In genomic region chr9:57964528-57965250, GRCm38 (mm10) we compare ENCODE assay signal across 26 mouse cellular contexts. TPM values are rescaled to one million over a fixed set of nuclear protein-coding genes. Genes with fewer than 3 reads are reported as not detected.
DNase-seq lines count a peak whose midpoint lies in the region; ATAC-seq and TF ChIP-seq lines count a peak whose summit lies in the region.
"Had no signal": no experiment of that assay in that cellular context is flagged by ENCODE, and none has a peak within 500 bp of the region (broad histone marks: within the 10 kb centered on the region; RNA-seq: fewer than 3 reads in every experiment).

No protein-coding gene starts in this region.

- H3K27ac ChIP-seq in heart, embryonic 10.5 days = no peak overlapping the region
- H3K27ac ChIP-seq in hindbrain, embryonic 15.5 days (replicated peaks) = 0 out of 2 replicates have a peak overlapping the region, but pooled peaks have one; percentile 22
- no peak overlapping the region for H3K27ac ChIP-seq in hindbrain, embryonic 11.5 days (ENCODE audit: low read depth, low read length)
- 0 out of 2 replicates have a peak overlapping the region, but pooled peaks have one; percentile 23 for H3K27ac ChIP-seq in midbrain, embryonic 10.5 days (replicated peaks)
- H3K27ac ChIP-seq in midbrain, embryonic 14.5 days (replicated peaks; ENCODE audit: low read depth, low read length) = no peak overlapping the region
- peak overlapping the region; percentile 37 for H3K27ac ChIP-seq in cortical plate, adult 2 months (ENCODE audit: insufficient read depth, low read length)
- H3K27ac ChIP-seq: kidney, embryonic 15.5 days; limb, embryonic 10.5 days; liver, embryonic 15.5 days; midbrain, embryonic 13.5 days; neural tube, embryonic 15.5 days had no signal

- H3K4me3 ChIP-seq in heart, embryonic 10.5 days = no peak overlapping the region
- no peak overlapping the region for H3K4me3 ChIP-seq in hindbrain, embryonic 15.5 days
- no peak overlapping the region for H3K4me3 ChIP-seq in hindbrain, embryonic 11.5 days (ENCODE audit: low read depth, low read length)
- H3K4me3 ChIP-seq in midbrain, embryonic 10.5 days = no peak overlapping the region
- no peak overlapping the region for H3K4me3 ChIP-seq in midbrain, embryonic 14.5 days (replicated peaks; ENCODE audit: low read depth, low read length)
- no peak overlapping the region for H3K4me3 ChIP-seq in cortical plate, adult 2 months (ENCODE audit: insufficient read depth, low read length)
- H3K4me3 ChIP-seq: kidney, embryonic 15.5 days; limb, embryonic 10.5 days; liver, embryonic 15.5 days; midbrain, embryonic 13.5 days; neural tube, embryonic 15.5 days had no signal

- H3K36me3 ChIP-seq in heart, embryonic 10.5 days = no peaks in the 10 kb centered on the region
- peaks cover 11% of the 10 kb centered on the region; the same call in 1 of the 2 replicates for H3K36me3 ChIP-seq in hindbrain, embryonic 15.5 days
- no peaks in the 10 kb centered on the region for H3K36me3 ChIP-seq in hindbrain, embryonic 11.5 days (ENCODE audit: control insufficient read depth, insufficient read depth, low read length)
- H3K36me3 ChIP-seq in midbrain, embryonic 10.5 days = 0 out of 2 replicates have a peak, but pooled peaks cover 4% of the 10 kb centered on the region
- peaks cover 29% of the 10 kb centered on the region for H3K36me3 ChIP-seq in midbrain, embryonic 14.5 days (ENCODE audit: control insufficient read depth, insufficient read depth, low read length)
- H3K36me3 ChIP-seq: G1E; kidney, embryonic 15.5 days; limb, embryonic 10.5 days; liver, embryonic 15.5 days had no signal

- H3K4me1 ChIP-seq in heart, embryonic 10.5 days = peaks cover 59% of the 10 kb centered on the region
- 0 out of 2 replicates have a peak, but pooled peaks cover 3% of the 10 kb centered on the region for H3K4me1 ChIP-seq in hindbrain, embryonic 15.5 days (replicated peaks)
- no peaks in the 10 kb centered on the region for H3K4me1 ChIP-seq in hindbrain, embryonic 11.5 days (replicated peaks; ENCODE audit: control insufficient read depth, insufficient read depth, low read length)
- H3K4me1 ChIP-seq in midbrain, embryonic 10.5 days = peaks cover 34% of the 10 kb centered on the region
- 0 out of 2 replicates have a peak, but pooled peaks cover 3% of the 10 kb centered on the region for H3K4me1 ChIP-seq in midbrain, embryonic 14.5 days (ENCODE audit: control insufficient read depth, insufficient read depth, low read length)
- peaks cover 14% of the 10 kb centered on the region; the same call in 1 of the 2 replicates for H3K4me1 ChIP-seq in cortical plate, adult 2 months (ENCODE audit: control insufficient read depth, insufficient read depth, low read length)
- H3K4me1 ChIP-seq: midbrain, embryonic 13.5 days; neural tube, embryonic 15.5 days had no signal

- no peak for ATAC-seq in hindbrain, embryonic 15.5 days (ENCODE audit: low FRiP score, low read depth)
- ATAC-seq in hindbrain, embryonic 11.5 days (ENCODE audit: low FRiP score) = no peak
- ATAC-seq in midbrain, embryonic 14.5 days (ENCODE audit: low FRiP score, low TSS enrichment) = no peak
- ATAC-seq in frontal cortex, adult (ENCODE audit: low TSS enrichment) = no peak
- ATAC-seq: forebrain, embryonic 14.5 days; intestine, postnatal 0 days; midbrain, embryonic 13.5 days had no signal

- TF ChIP-seq CTCF in cortical plate, adult 2 months (IDR thresholded peaks at IDR 0.05; ENCODE audit: extremely low read depth, insufficient read depth, low read length) = no peak

- DNase-seq in heart, adult 11 months = peak; percentile 97
- DNase-seq in heart, embryonic 10.5 days (ENCODE audit: low spot score) = no peak
- no peak for DNase-seq in hindbrain, embryonic 11.5 days (ENCODE audit: low spot score)
- DNase-seq in midbrain, embryonic 10.5 days (ENCODE audit: low spot score) = no peak
- no peak for DNase-seq in midbrain, embryonic 14.5 days
- DNase-seq: adrenal gland, adult 2 months; cerebellum, adult 11-12 months; cerebellum, postnatal 25 days; embryo, embryonic 11 days; gastrocnemius, postnatal 14 days; kidney, postnatal 4 days; layer of hippocampus, adult 9-11 months; liver; right cerebral cortex, adult 18-20 months; right cerebral cortex, postnatal 4 days had no signal

- 76% methylated on average over 6 of the region's 6 CpGs for WGBS in heart, embryonic 10.5 days
- 66% methylated on average over 6 of the region's 6 CpGs for WGBS in hindbrain, embryonic 15.5 days
- 75% methylated on average over 6 of the region's 6 CpGs for WGBS in hindbrain, embryonic 11.5 days
- 71% methylated on average over 6 of the region's 6 CpGs for WGBS in midbrain, embryonic 10.5 days
- WGBS in midbrain, embryonic 14.5 days = 64% methylated on average over 6 of the region's 6 CpGs

- TF ChIP-seq POLR2A in cortical plate, adult 2 months (IDR thresholded peaks at IDR 0.05; ENCODE audit: extremely low read depth, insufficient read depth, low read length) = no peak

- H3K4me2 ChIP-seq in hindbrain, embryonic 15.5 days = no peak overlapping the region
- H3K4me2 ChIP-seq in hindbrain, embryonic 11.5 days (replicated peaks; ENCODE audit: low read depth, low read length) = no peak overlapping the region
- no peak overlapping the region for H3K4me2 ChIP-seq in midbrain, embryonic 14.5 days (ENCODE audit: low read length)
- H3K4me2 ChIP-seq: kidney, embryonic 15.5 days; liver, embryonic 15.5 days; midbrain, embryonic 13.5 days; neural tube, embryonic 15.5 days had no signal

- H3K9ac ChIP-seq in hindbrain, embryonic 15.5 days = no peak overlapping the region
- H3K9ac ChIP-seq in hindbrain, embryonic 11.5 days (ENCODE audit: low read depth, low read length) = no peak overlapping the region
- no peak overlapping the region for H3K9ac ChIP-seq in midbrain, embryonic 14.5 days (replicated peaks; ENCODE audit: low read length)
- H3K9ac ChIP-seq: kidney, embryonic 15.5 days; liver, embryonic 15.5 days; midbrain, embryonic 13.5 days; neural tube, embryonic 15.5 days had no signal

- no peaks in the 10 kb centered on the region for H3K9me3 ChIP-seq in heart, embryonic 10.5 days
- H3K9me3 ChIP-seq in hindbrain, embryonic 15.5 days = no peaks in the 10 kb centered on the region
- H3K9me3 ChIP-seq in hindbrain, embryonic 11.5 days (ENCODE audit: control insufficient read depth, low read length) = no peaks in the 10 kb centered on the region
- H3K9me3 ChIP-seq in midbrain, embryonic 10.5 days (replicated peaks) = no peaks in the 10 kb centered on the region
- no peaks in the 10 kb centered on the region for H3K9me3 ChIP-seq in midbrain, embryonic 14.5 days (ENCODE audit: control insufficient read depth, low read length)
- H3K9me3 ChIP-seq: G1E; kidney, embryonic 15.5 days; limb, embryonic 10.5 days; liver, embryonic 15.5 days; midbrain, embryonic 13.5 days; neural tube, embryonic 15.5 days had no signal

- peaks cover 20% of the 10 kb centered on the region; the same call in 1 of the 2 replicates for H3K27me3 ChIP-seq in heart, embryonic 10.5 days (ENCODE audit: insufficient read depth, poor library complexity, severe bottlenecking)
- no peaks in the 10 kb centered on the region for H3K27me3 ChIP-seq in hindbrain, embryonic 15.5 days
- H3K27me3 ChIP-seq in hindbrain, embryonic 11.5 days (ENCODE audit: control insufficient read depth, insufficient read depth, low read length) = no peaks in the 10 kb centered on the region
- H3K27me3 ChIP-seq in midbrain, embryonic 10.5 days (ENCODE audit: low read depth, poor library complexity, severe bottlenecking) = no peaks in the 10 kb centered on the region
- H3K27me3 ChIP-seq in midbrain, embryonic 14.5 days (ENCODE audit: control insufficient read depth, insufficient read depth, low read length) = no peaks in the 10 kb centered on the region
- H3K27me3 ChIP-seq: kidney, embryonic 15.5 days; liver, embryonic 15.5 days; midbrain, embryonic 13.5 days; neural tube, embryonic 15.5 days had no signal

RNA-seq across cellular contexts. Expression of gene Sema7a, which starts 24.8 kb away (rescaled TPM):
- 0.16 TPM in 1 of 2 replicates, not detected in the other for polyA plus RNA-seq in heart, embryonic 10.5 days (2016; fragmentation: Nextera tagmentation; extraction: Ambion mirVana)
- 2.5 and 3.7 TPM in 2 replicates for polyA plus RNA-seq in hindbrain, embryonic 15.5 days (2015; fragmentation: Nextera tagmentation; extraction: Ambion mirVana)
- polyA plus RNA-seq in hindbrain, embryonic 11.5 days (2014; fragmentation: Nextera tagmentation; extraction: Ambion mirVana) = 2.0 and 3.6 TPM in 2 replicates
- polyA plus RNA-seq in midbrain, embryonic 10.5 days (2016; fragmentation: Nextera tagmentation; extraction: Ambion mirVana) = 0.26 and 0.27 TPM in 2 replicates
- 3.2 and 3.7 TPM in 2 replicates for polyA plus RNA-seq in midbrain, embryonic 14.5 days (2014; fragmentation: Nextera tagmentation; extraction: Ambion mirVana)
- polyA plus RNA-seq in cortical plate, adult 2 months (2012; rRNA removed) = 147 and 154 TPM in 2 replicates
- polyA plus RNA-seq: liver, embryonic 15.5 days had no signal

RNA-seq across cellular contexts. Expression of gene Cyp11a1, which starts 41.5 kb away (rescaled TPM):
- 0.10 TPM in 1 of 2 replicates, not detected in the other for polyA plus RNA-seq in heart, embryonic 10.5 days (2016; fragmentation: Nextera tagmentation; extraction: Ambion mirVana)
- polyA plus RNA-seq in hindbrain, embryonic 15.5 days (2015; fragmentation: Nextera tagmentation; extraction: Ambion mirVana) = 1.4 and 2.3 TPM in 2 replicates
- polyA plus RNA-seq in hindbrain, embryonic 11.5 days (2014; fragmentation: Nextera tagmentation; extraction: Ambion mirVana) = not detected in 2 replicates
- 0.07 and 0.09 TPM in 2 replicates for polyA plus RNA-seq in midbrain, embryonic 10.5 days (2016; fragmentation: Nextera tagmentation; extraction: Ambion mirVana)
- 0.36 and 0.51 TPM in 2 replicates for polyA plus RNA-seq in midbrain, embryonic 14.5 days (2014; fragmentation: Nextera tagmentation; extraction: Ambion mirVana)
- 8.3 and 9.0 TPM in 2 replicates for polyA plus RNA-seq in cortical plate, adult 2 months (2012; rRNA removed)

RNA-seq across cellular contexts. Expression of gene Ubl7, which starts 53.9 kb away (rescaled TPM):
- polyA plus RNA-seq in heart, embryonic 10.5 days (2016; fragmentation: Nextera tagmentation; extraction: Ambion mirVana) = 110 TPM in 2 replicates
- polyA plus RNA-seq in hindbrain, embryonic 15.5 days (2015; fragmentation: Nextera tagmentation; extraction: Ambion mirVana) = 164 and 172 TPM in 2 replicates
- 121 and 122 TPM in 2 replicates for polyA plus RNA-seq in hindbrain, embryonic 11.5 days (2014; fragmentation: Nextera tagmentation; extraction: Ambion mirVana)
- 111 and 120 TPM in 2 replicates for polyA plus RNA-seq in midbrain, embryonic 10.5 days (2016; fragmentation: Nextera tagmentation; extraction: Ambion mirVana)
- polyA plus RNA-seq in midbrain, embryonic 14.5 days (2014; fragmentation: Nextera tagmentation; extraction: Ambion mirVana) = 165 and 172 TPM in 2 replicates
- polyA plus RNA-seq in cortical plate, adult 2 months (2012; rRNA removed) = 144 and 145 TPM in 2 replicates

Comparison
In these comparisons a context has a peak if more than half of its experiments do, and no peak if none do; other contexts are left out.
1. H3K27ac ChIP-seq: peak in hindbrain, embryonic 15.5 days (single experiment), midbrain, embryonic 10.5 days (single experiment) and cortical plate, adult 2 months (single experiment); none in heart, embryonic 10.5 days (single experiment), hindbrain, embryonic 11.5 days (single experiment) and midbrain, embryonic 14.5 days (single experiment).
2. RNA of gene Sema7a, which starts 24.8 kb away (polyA plus RNA-seq): 147 to 154 TPM in cortical plate, adult 2 months; 3.2 to 3.7 TPM in midbrain, embryonic 14.5 days, 2.0 to 3.6 TPM in hindbrain, embryonic 11.5 days, 2.5 to 3.7 TPM in hindbrain, embryonic 15.5 days, 0.26 to 0.27 TPM in midbrain, embryonic 10.5 days and 0.16 TPM in heart, embryonic 10.5 days; every median in the first group is over 10 times any median in the second.